8 mouse cellular contexts compared by ENCODE assay signal in the genomic region with DNA sequence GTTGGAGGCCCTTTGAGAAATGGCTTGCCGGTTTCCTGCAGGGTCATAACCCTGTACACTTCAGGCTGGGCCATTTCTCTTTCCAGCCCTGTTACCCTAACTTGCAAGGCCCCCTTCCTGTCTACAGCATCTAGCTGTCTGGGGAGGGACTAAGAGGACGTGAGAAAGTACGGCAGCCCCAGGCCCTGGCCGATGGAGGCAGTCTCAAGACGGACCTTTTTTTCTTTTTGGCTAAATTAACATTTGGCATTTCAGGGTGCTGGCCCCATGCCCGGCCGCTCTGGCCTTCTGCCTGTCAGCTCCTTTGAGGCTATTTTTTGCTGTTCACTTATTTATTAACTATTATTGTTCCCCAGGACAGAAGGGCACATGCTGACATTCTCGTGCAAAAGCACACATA. TPM values are rescaled to one million over a fixed set of nuclear protein-coding genes. Genes with fewer than 3 reads are reported as not detected.
DNase-seq lines count a peak whose midpoint lies in the region; ATAC-seq and TF ChIP-seq lines count a peak whose summit lies in the region.

No protein-coding gene starts in this region.

- H3K27ac ChIP-seq in liver, adult 2 months (replicated peaks; ENCODE audit: insufficient read depth, low read depth, low read length), result no peak overlapping the region
- H3K27ac ChIP-seq in lung, embryonic 15.5 days, result 0 out of 2 replicates have a peak overlapping the region, but pooled peaks have one; percentile 16
- H3K27ac ChIP-seq in forebrain, embryonic 14.5 days (ENCODE audit: low read depth, low read length), result no peak overlapping the region

- no peaks in the 10 kb centered on the region for H3K36me3 ChIP-seq in liver, adult 2 months (ENCODE audit: control insufficient read depth, insufficient read depth, low read length)
- no peaks in the 10 kb centered on the region for H3K36me3 ChIP-seq in lung, embryonic 15.5 days
- H3K36me3 ChIP-seq in forebrain, embryonic 14.5 days (ENCODE audit: control insufficient read depth, insufficient read depth, low read length), result no peaks in the 10 kb centered on the region

- no peak overlapping the region for H3K9ac ChIP-seq in liver, adult 2 months (ENCODE audit: low read depth, low read length)
- H3K9ac ChIP-seq in lung, embryonic 15.5 days, result no peak overlapping the region
- H3K9ac ChIP-seq in forebrain, embryonic 14.5 days (ENCODE audit: low read length), result no peak overlapping the region

- 46% methylated on average over 8 of the region's 8 CpGs for WGBS in liver, adult 2 months
- 32% methylated on average over 8 of the region's 8 CpGs for WGBS in lung, embryonic 15.5 days
- WGBS in forebrain, embryonic 14.5 days, result 40% methylated on average over 8 of the region's 8 CpGs

- H3K4me2 ChIP-seq in lung, embryonic 15.5 days, result no peak overlapping the region
- H3K4me2 ChIP-seq in forebrain, embryonic 14.5 days (ENCODE audit: low read length), result no peak overlapping the region

- H3K27me3 ChIP-seq in liver, adult 2 months (ENCODE audit: control insufficient read depth, insufficient read depth, low read length), result no peaks in the 10 kb centered on the region
- no peaks in the 10 kb centered on the region for H3K27me3 ChIP-seq in lung, embryonic 15.5 days
- no peaks in the 10 kb centered on the region for H3K27me3 ChIP-seq in forebrain, embryonic 14.5 days (replicated peaks; ENCODE audit: control insufficient read depth, insufficient read depth, low read length)

- no peaks in the 10 kb centered on the region for H3K4me1 ChIP-seq in liver, adult 2 months (ENCODE audit: control insufficient read depth, insufficient read depth, low read length)
- H3K4me1 ChIP-seq in lung, embryonic 15.5 days, result peaks cover 22% of the 10 kb centered on the region
- H3K4me1 ChIP-seq in forebrain, embryonic 14.5 days (ENCODE audit: control insufficient read depth, insufficient read depth, low read length), result peaks cover 2% of the 10 kb centered on the region; the same call in 1 of the 2 replicates

- peak; percentile 62 for ATAC-seq in lung, embryonic 15.5 days (ENCODE audit: borderline replicate concordance, extremely low read depth, low FRiP score, low TSS enrichment)
- ATAC-seq in forebrain, embryonic 14.5 days, result no peak

- peak; percentile 35 for DNase-seq in liver, adult 2 months (ENCODE audit: extremely low read depth, low read depth, low spot score)
- no peak for DNase-seq in liver
- peak; percentile 37 to 60 for DNase-seq in adrenal gland, postnatal 4 days (ENCODE audit: low spot score in 2 of 2)
- DNase-seq in heart, adult 9 months (ENCODE audit: low spot score in 2 of 2), result peak; percentile 47 to 54
- DNase-seq in thymus, postnatal 14 days, result no peak
- DNase-seq in thymus, postnatal 36 days, result no peak
- no peak for DNase-seq in forebrain, embryonic 14.5 days (ENCODE audit: low spot score)

- TF ChIP-seq POLR2A in liver, adult 2 months (IDR thresholded peaks at IDR 0.05; ENCODE audit: extremely low read depth, insufficient read depth, low read length), result no peak

- H3K4me3 ChIP-seq in liver, adult 2 months (ENCODE audit: insufficient read depth, low read depth, low read length), result no peak overlapping the region
- no peak overlapping the region for H3K4me3 ChIP-seq in lung, embryonic 15.5 days
- H3K4me3 ChIP-seq in forebrain, embryonic 14.5 days (ENCODE audit: low read depth, low read length), result no peak overlapping the region

- H3K79me2 ChIP-seq in liver, adult 2 months (ENCODE audit: control insufficient read depth, insufficient read depth, low read length), result no peaks in the 10 kb centered on the region

- no peak for TF ChIP-seq CTCF in liver, adult 2 months (IDR thresholded peaks at IDR 0.05; ENCODE audit: low read depth, low read length)

- H3K9me3 ChIP-seq in lung, embryonic 15.5 days, result no peaks in the 10 kb centered on the region
- H3K9me3 ChIP-seq in forebrain, embryonic 14.5 days (replicated peaks; ENCODE audit: control insufficient read depth, low read length), result no peaks in the 10 kb centered on the region

RNA-seq across cellular contexts. Expression of a gene that starts 24.4 kb away (rescaled TPM):
- 0.46 and 0.81 TPM in 2 replicates for total RNA-seq in liver, adult 2 months (2014; rRNA removed)
- 1.3 and 1.6 TPM in 2 replicates for polyA plus RNA-seq in liver, adult 2 months (2012; rRNA removed)
- total RNA-seq in adrenal gland, postnatal 4 days (2021), result 10 to 100 TPM; 11.7 to 12.1 TPM
- 1.5 and 1.6 TPM in 2 replicates for polyA plus RNA-seq in lung, embryonic 15.5 days (2015; fragmentation: Nextera tagmentation; extraction: Ambion mirVana)
- 4.4 and 5.4 TPM in 2 replicates for polyA plus RNA-seq in forebrain, embryonic 14.5 days (2014; fragmentation: Nextera tagmentation; extraction: Ambion mirVana)

Comparison
In these comparisons a context has a peak if more than half of its experiments do, and no peak if none do; other contexts are left out.
1. DNase-seq: peak in liver, adult 2 months (single experiment), adrenal gland, postnatal 4 days (2 of 2) and heart, adult 9 months (2 of 2); none in liver (single experiment), thymus, postnatal 14 days (single experiment), thymus, postnatal 36 days (0 of 2) and forebrain, embryonic 14.5 days (single experiment).